Mouse (Mus musculus) retina, postnatal 7 days (tissue): ENCODE measurements around the gene Gm9857.

Experiments used
- DNase-seq: peaks from one replicate; pipeline ENCODE4 v3.0.0-alpha.2; 2012; ENCODE audit warnings: low read depth, low spot score

Gene Gm9857

DNA sequence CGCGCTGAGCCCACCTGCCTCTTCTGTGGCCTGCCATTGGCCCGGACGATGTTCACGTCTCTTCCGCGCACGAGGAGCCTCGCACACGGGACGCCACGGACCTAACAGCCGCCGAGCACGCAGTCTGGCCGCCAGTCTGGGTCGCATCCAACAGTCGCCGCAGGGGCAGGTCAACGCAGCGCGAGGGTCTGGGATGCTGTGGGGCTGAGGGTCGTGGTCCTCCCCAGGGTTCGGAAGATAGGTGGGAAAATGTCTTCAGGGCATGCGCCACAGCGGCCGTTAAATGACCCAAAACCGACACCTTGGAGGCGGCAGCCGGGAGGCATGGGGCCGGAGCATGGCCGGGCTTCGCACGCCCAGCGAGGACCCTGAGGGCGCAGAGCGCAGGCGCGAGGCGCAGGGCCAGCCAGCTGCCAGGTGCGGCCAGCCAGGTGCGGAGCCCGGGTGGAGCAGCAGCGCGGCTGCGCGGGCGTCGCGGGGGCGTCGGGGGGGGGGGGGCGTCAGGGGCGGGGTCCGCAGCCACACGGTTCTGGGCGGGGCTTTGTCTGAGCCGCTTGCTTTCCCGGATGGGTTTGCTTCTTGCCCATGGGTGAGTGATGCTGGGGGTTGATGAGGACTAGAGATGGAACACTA is at the start of gene Gm9857:
Gm9857 (minus strand) TSS at position 445 of the 633 bp plus-strand sequence.
- DNase-seq: no peak

- no peak for DNase-seq
Measured at GRCm38 (mm10) chr3:108987009-108987659, 46.9 kb upstream of the Gm9857 start.

DNA sequence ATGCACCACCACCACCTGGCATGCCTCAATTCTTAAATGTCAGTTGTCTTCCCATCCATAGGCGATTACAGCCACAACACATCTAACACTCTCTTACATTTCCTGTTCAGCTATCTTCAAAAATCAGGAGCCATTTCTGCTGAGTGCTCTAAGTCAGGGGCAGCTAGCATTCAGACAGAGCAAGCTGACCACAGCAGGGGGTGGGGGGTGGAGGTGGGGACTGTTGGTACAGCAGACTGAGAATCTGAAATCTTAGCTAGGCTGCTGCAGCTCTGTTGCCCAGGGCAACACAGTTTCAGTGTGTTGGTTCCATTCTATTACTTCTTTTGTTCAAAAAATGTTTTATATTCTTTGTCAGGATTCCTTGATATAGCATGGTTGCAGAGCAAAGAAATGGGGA is 46.3 kb upstream of the Gm9857 start:
- DNase-seq: no peak

- DNase-seq: no peak
Measured at GRCm38 (mm10) chr3:108983989-108984388, 43.7 kb upstream of the Gm9857 start.

- DNase-seq: no peak
Measured at GRCm38 (mm10) chr3:108981946-108982345, 41.7 kb upstream of the Gm9857 start.

GRCm38 (mm10) chr3:108977340-108978030 is 37.2 kb upstream of the Gm9857 start:
- DNase-seq: no peak

- DNase-seq: no peak
Measured at GRCm38 (mm10) chr3:108974920-108975485, 34.8 kb upstream of the Gm9857 start.

- DNase-seq: no peak
Measured at GRCm38 (mm10) chr3:108973980-108974660, 33.9 kb upstream of the Gm9857 start.

- no peak for DNase-seq
Measured at GRCm38 (mm10) chr3:108966051-108966450, 25.8 kb upstream of the Gm9857 start.

DNA sequence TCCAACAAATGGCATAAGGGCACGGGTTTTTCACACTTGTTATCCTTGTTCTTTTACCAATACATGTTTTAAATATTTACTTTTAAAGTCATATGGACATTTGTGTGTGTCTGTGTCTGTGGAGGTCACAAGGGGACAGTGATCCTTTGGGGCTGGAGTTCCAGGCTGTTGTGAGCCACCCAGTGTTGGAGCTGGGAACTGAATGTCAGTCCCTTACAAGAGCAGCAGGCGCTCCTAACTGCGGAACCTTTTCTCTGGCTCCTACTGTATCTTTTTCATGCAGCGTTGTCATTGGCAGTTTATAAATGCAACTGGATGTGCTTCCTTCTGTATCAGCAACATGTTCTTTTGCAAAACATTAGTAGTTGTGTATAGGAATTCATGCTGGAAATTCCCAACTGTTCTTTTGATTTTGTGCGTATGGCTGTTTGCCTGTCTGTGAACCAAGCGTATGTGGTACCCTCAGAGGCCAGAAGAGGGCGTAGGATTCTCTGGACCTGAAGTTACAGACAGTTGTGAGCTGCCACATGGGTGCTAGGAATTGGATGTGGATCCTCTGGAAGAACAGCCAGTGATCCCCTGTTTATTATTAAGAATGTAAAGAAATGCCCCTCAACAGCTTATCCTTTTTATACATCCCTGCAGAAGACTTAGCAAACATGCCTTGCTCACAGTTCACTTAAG is 24.3 kb upstream of the Gm9857 start:
- no peak for DNase-seq

DNA sequence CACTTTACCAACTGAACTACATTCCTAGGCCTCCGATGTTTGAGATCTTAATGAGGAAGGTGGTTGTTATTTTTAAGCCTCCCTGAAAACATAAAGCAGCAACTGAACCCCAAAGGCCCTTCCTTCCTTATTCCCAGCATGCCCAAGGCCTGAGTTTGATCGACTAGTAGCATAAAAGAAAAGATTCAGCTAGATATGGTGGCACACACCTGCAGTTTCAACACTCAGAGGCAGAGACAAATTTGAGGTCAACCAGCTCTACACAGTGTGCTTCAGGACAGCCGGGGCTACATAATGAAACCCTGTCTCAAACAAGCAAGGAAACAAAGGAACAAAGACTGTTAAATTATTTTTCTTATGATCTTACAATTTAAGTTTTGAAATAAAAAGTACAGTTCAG is 23.5 kb upstream of the Gm9857 start:
- no peak for DNase-seq

GRCm38 (mm10) chr3:108963278-108963677 is 23.0 kb upstream of the Gm9857 start:
- no peak for DNase-seq

GRCm38 (mm10) chr3:108961655-108962054 is 21.4 kb upstream of the Gm9857 start:
- no peak for DNase-seq

GRCm38 (mm10) chr3:108961226-108961625 is 21.0 kb upstream of the Gm9857 start:
- DNase-seq: no peak

DNA sequence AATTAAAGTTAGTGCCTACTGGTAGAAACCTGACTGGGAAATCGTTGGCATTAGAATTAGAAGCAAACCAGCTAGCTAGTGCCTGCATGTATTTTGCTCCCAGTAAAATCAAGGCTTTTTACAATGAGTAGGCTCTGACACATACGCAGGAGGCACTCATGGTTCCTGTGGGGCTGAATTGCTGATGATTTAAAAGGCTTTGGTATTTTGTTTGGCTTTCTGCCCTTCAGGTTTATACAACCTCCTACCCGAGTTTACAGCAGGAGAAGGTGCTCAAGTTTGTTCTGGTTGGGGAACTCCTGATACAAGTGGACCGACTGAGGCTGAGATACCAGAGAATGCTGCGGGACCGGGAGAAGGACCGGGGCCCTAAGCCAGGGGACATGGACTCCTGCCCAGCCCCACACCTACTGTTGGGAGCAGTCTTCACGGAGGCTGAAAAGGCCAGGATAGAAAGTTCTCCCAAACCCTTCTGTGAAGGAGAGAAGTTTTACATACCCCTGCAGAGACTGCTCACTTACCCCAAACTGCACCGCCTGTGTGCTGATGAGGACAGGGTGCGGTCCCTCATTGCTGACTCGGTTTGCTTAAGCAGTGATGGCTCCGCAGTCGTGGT is 19.5 kb upstream of the Gm9857 start:
- no peak for DNase-seq

DNA sequence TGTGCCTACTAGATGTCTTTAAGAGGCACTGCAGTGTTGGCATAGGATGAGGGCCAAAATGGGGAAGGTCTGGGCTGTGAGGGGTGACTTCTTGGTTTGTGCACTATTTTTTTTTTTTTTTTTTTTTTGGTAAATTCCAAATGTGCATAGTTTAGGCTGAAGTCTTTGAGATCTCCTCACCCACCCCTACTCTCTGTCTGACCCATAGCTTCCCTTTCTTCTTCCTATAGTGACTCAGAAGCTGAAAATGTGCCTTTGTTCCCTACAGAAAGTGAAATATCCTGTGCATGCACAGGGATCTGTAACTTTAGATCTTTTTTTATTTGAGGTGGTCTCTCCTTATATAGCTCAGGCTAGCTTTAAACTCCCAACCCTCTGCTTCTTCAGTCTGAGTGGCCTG is 17.7 kb upstream of the Gm9857 start:
- DNase-seq: no peak

GRCm38 (mm10) chr3:108940996-108941395 is 751 bp upstream of the Gm9857 start:
- DNase-seq: no peak

DNA sequence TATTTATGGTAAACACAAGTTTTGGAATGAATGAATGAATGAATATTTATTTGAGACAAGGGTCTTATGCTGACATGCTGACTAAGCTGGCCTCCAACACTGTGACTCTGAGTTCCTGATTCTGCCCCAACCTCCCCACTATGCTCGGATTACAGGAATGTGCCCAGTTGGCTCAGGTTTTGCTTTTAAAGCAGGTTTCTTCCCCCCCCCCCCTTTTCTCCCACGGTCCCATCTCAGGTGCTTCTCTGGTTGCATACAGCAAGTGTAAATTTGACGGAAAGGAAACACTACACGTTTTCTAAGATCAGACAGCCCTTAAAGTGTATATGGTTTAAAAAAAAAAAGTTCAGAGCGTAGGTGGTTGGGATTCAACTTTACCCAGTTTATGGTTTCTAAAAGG is 672 bp downstream of the Gm9857 start, which contains the start of gene Henmt1:
Henmt1 (plus strand) TSS at position 301 of the 400 bp plus-strand sequence.
- no peak for DNase-seq

DNA sequence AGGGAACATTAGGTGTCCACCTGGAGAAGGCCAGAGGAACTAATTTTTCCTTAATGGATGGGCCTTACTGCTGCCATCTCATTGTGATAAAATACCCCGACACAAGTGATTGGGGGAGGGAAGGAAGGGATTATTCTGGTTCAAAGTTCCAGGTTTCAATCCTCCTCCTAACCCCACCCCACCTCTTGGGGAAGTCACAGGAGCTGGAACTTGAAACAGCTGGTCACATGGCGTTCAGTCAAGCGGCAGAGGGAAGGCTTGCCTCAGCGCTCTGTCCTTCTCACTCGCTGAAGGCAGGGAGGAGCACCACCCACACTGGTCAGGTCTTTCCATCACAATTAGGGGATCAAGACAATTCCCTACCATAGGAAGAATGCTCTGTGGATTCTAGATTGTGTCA is 1.6 kb downstream of the Gm9857 start:
- no peak for DNase-seq

- DNase-seq: no peak
Measured at GRCm38 (mm10) chr3:108933557-108933956, 6.7 kb downstream of the Gm9857 start.

DNA sequence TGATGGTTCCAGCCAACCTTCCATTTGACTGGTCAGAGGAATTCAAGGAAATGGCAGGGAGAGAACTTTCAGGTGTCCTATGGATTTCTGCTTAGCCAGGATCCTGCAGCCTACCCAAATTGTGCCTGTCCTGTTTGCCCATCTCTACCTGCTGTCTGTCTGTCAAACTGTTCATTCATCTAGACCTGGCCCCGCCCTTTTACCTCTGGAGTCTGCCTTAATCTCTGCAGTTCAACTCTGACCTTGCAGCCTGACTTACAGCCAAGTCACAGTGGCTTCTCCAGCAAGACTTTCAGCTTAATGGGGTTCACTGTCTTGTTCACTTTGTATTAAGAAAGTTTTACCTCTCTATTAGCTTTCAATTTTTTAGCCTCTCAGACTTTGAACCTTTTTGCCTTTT is 13.9 kb downstream of the Gm9857 start:
- DNase-seq: no peak
